Mouse (Mus musculus): ENCODE measurements at regions not wholly inside any gene's neighbourhood (a gene's known extent, or its start where the extent isn't known, plus 50 kb on each side); places are given as distances from the start of the nearest gene placed in this dataset.
A peak's percentile ranks its signal among the peaks of the same experiment; 100 is the strongest.

- 84% methylated on average over 3 of the region's 3 CpGs for WGBS
- Histone ChIP-seq H3K27ac (no peak overlapping the region), H3K4me1 (no peaks in the 10 kb centered on the region), H3K27me3 (replicated peaks) (no peaks in the 10 kb centered on the region), H3K4me3 (no peak overlapping the region), H3K36me3 (no peaks in the 10 kb centered on the region), H3K9ac (no peak overlapping the region), H3K4me2 (replicated peaks) (no peak overlapping the region), H3K9me3 (no peaks in the 10 kb centered on the region)
- no peak for ATAC-seq (ENCODE audit: low FRiP score, low read depth)
These were observed 144.8 kb downstream of the Mdfic start for GRCm38 (mm10) chr6:15865271-15865670.

DNA sequence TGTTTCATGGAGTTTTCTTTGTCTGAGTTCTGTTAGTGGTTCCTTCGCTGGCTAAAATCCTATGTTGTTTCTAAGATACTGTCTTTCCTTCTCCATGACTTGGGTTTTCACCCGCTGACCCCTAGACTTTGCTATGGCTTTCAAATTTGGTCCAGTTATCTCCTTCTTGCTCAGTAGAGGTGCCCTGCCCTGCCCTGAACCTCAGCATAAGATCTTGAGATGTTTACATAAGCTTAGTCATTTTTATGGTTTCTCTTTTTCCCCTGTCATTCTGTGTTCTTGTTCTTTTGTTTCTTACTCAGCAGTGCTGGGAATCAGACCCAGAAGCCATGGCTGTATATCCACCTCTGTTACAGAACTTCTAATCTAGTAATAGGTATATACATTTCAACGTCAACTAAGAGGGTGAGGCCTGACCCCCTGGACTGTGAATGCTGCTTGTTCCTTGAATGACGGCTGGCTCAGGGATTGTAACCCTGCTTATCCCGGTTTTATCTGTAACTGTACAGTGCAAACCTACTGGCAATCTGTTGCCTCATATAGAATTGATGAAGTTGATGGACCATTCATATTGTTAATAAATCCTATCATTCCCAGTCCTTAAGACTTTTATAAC is 161.9 kb downstream of the Mdfic start:
- no peaks in the 10 kb centered on the region for H3K27me3 ChIP-seq (replicated peaks)
- WGBS, result 90% methylated on average over 5 of the region's 5 CpGs
- no peak overlapping the region for H3K4me3 ChIP-seq
- no peak overlapping the region for H3K4me2 ChIP-seq (replicated peaks)
- H3K9me3 ChIP-seq, result no peaks in the 10 kb centered on the region
- ATAC-seq (ENCODE audit: low FRiP score, low read depth), result no peak
- H3K36me3 ChIP-seq, result no peaks in the 10 kb centered on the region
- H3K27ac ChIP-seq, result no peak overlapping the region
- H3K9ac ChIP-seq, result no peak overlapping the region
- H3K4me1 ChIP-seq, result no peaks in the 10 kb centered on the region

DNA sequence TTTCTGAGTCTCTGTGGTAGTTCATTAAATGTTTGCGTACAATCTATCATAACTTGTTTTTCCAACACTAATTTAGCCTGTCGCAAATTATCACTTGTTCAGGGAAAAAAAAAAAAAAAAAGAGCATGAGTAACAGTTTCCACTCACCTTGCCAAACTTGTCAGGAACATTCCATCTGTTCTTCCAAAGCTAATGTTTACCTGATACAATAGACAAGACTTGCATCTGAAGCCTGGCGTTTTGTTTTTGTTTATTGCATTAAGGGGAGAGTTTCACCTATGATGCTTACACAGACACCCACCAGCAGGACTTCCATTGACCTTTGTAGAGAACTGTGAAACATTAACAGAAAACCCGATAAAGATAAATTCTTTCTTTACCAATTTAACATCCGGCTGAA is 172.6 kb downstream of the Mdfic start:
- Histone ChIP-seq H3K36me3 (no peaks in the 10 kb centered on the region), H3K4me2 (replicated peaks) (no peak overlapping the region), H3K27me3 (replicated peaks) (no peaks in the 10 kb centered on the region), H3K27ac (no peak overlapping the region), H3K9me3 (no peaks in the 10 kb centered on the region), H3K9ac (no peak overlapping the region), H3K4me3 (no peak overlapping the region), H3K4me1 (no peaks in the 10 kb centered on the region)
- WGBS, result 89% methylated on average over 5 of the region's 5 CpGs
- no peak for ATAC-seq (ENCODE audit: low FRiP score, low read depth)

DNA sequence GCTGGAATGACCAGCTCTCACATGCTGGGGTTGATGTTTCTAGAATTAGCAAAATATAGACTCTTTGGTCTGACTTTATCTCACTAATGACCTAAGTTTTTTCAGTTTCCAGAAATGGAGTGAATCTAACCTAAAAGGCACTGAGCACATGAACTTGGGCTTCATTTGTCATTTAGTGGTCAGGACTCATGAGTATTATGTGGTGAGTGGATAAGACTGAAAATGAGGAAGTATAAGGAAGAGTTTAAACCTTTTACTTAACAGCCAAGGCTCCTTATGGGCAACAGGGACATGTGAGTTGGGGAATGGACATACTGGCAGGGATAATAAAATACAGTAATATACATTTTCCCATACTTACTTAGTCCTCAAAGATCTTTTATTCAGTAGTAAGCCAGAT is 180.0 kb downstream of the Mdfic start:
- Histone ChIP-seq H3K27ac (no peak overlapping the region), H3K9me3 (no peaks in the 10 kb centered on the region), H3K4me3 (no peak overlapping the region), H3K9ac (no peak overlapping the region), H3K4me1 (no peaks in the 10 kb centered on the region), H3K36me3 (no peaks in the 10 kb centered on the region), H3K4me2 (replicated peaks) (no peak overlapping the region), H3K27me3 (replicated peaks) (no peaks in the 10 kb centered on the region)
- ATAC-seq (ENCODE audit: low FRiP score, low read depth), result no peak

- H3K27ac ChIP-seq, result no peak overlapping the region
- no peaks in the 10 kb centered on the region for H3K4me1 ChIP-seq
- no peaks in the 10 kb centered on the region for H3K9me3 ChIP-seq
- no peaks in the 10 kb centered on the region for H3K36me3 ChIP-seq
- peak; percentile 72 for ATAC-seq (ENCODE audit: low FRiP score, low read depth)
- no peak overlapping the region for H3K9ac ChIP-seq
- H3K4me3 ChIP-seq, result no peak overlapping the region
- no peaks in the 10 kb centered on the region for H3K27me3 ChIP-seq (replicated peaks)
- 40% methylated on average over 2 of the region's 2 CpGs for WGBS
- no peak overlapping the region for H3K4me2 ChIP-seq (replicated peaks)
These were observed 182.3 kb downstream of the Mdfic start for GRCm38 (mm10) chr6:15902665-15903274.

DNA sequence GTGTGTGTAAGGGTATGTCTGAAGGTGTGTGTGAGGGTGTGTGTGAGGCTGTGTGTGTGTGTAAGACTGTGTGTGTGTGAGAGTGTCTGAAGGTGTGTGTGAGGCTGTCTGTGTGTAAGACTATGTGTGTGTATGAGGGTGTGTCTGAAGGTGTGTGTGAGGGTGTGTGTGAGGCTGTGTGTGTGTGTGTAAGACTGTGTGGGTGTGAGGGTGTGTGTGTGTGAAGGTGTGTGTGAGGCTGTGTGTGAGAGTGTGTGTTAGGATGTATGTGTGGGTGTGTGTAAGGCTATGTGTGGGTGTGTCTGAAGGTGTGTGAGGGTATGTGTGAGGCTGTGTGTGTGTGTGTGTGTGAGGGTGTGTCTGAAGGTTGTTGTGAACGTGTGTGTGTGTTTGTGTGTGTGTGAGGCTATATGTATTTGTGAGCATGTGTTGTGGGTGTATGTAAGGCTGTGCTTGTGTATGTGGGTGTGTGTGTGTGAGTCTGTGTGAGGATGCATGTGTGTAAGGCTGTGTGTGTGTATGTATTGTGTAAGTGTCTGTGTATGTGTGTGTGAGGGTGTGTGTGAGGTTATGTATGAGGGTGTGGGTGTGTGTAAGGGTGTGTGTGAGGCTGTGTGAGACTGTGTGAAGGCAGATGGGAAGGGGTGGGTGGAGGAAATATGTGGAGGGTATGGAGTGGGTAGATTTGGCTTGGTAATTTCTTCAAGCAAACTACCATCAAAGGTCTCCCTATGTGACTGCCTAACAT is 190.1 kb downstream of the Mdfic start:
- Histone ChIP-seq H3K4me1 (no peaks in the 10 kb centered on the region), H3K4me3 (no peak overlapping the region), H3K9ac (no peak overlapping the region), H3K27ac (no peak overlapping the region; the same call in 1 of the 2 replicates), H3K9me3 (no peaks in the 10 kb centered on the region), H3K36me3 (no peaks in the 10 kb centered on the region), H3K4me2 (replicated peaks) (no peak overlapping the region), H3K27me3 (replicated peaks) (no peaks in the 10 kb centered on the region)
- ATAC-seq (ENCODE audit: low FRiP score, low read depth), result peak; percentile 33; the same call in 1 of the 2 replicates
- WGBS, result 56% methylated on average over 1 of the region's 1 CpGs

GRCm38 (mm10) chr6:15929650-15930049 is 209.2 kb downstream of the Mdfic start:
- Histone ChIP-seq H3K4me1 (no peaks in the 10 kb centered on the region), H3K36me3 (no peaks in the 10 kb centered on the region), H3K4me2 (replicated peaks) (no peak overlapping the region), H3K9ac (no peak overlapping the region), H3K9me3 (no peaks in the 10 kb centered on the region), H3K27ac (no peak overlapping the region), H3K27me3 (replicated peaks) (no peaks in the 10 kb centered on the region), H3K4me3 (no peak overlapping the region)
- 87% methylated on average over 2 of the region's 2 CpGs for WGBS
- no peak for ATAC-seq (ENCODE audit: low FRiP score, low read depth)

DNA sequence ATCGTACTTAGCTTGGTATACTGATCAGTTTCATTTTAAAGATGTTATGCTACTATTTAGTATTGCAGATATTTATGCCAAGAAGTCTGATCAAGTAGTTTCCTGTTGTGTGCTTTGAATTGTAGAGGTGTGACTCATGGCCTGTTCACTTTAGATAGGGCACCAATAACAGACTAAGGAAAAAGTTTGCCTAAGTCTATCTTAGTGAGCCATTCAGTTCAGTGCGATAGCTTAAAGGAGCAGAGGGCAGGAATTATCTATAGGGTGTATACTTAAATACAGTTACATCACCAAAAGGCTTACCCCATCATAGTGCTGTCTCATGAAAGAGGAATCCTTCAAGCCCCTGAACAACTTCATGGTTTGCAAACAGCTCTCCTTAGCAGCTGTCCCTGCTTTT is 229.8 kb downstream of the Mdfic start:
- H3K36me3 ChIP-seq, result no peaks in the 10 kb centered on the region

GRCm38 (mm10) chr6:15987334-15987733 is 266.9 kb downstream of the Mdfic start:
- Histone ChIP-seq H3K9ac (no peak overlapping the region), H3K4me1 (0 out of 2 replicates have a peak, but pooled peaks cover 3% of the 10 kb centered on the region), H3K27me3 (replicated peaks) (no peaks in the 10 kb centered on the region), H3K27ac (no peak overlapping the region), H3K9me3 (no peaks in the 10 kb centered on the region), H3K4me2 (replicated peaks) (no peak overlapping the region), H3K36me3 (no peaks in the 10 kb centered on the region), H3K4me3 (no peak overlapping the region)
- ATAC-seq (ENCODE audit: low FRiP score, low read depth), result no peak
- 47% methylated on average over 5 of the region's 5 CpGs for WGBS

More for the DNA sequence above, 229.8 kb downstream of the Mdfic start:
- ATAC-seq (ENCODE audit: low FRiP score, low read depth), result no peak
- Histone ChIP-seq H3K4me1 (no peaks in the 10 kb centered on the region), H3K27me3 (replicated peaks) (no peaks in the 10 kb centered on the region), H3K9ac (no peak overlapping the region), H3K4me2 (replicated peaks) (no peak overlapping the region), H3K4me3 (no peak overlapping the region), H3K27ac (no peak overlapping the region), H3K9me3 (no peaks in the 10 kb centered on the region)
- WGBS, result 86% methylated on average over 2 of the region's 2 CpGs

All from neural tube, embryonic 12.5 days (tissue).